Mouse (Mus musculus) small intestine, adult 2 months (tissue): ENCODE results near the gene Capn11.

Source experiments
- CTCF ChIP-seq: fragments of 200-500 bp; IDR thresholded peaks from 2 replicates; pipeline ENCODE4 v1.5.1; 2012; ENCODE audit warnings: low read depth, mild to moderate bottlenecking, control low read depth, inconsistent platforms, low read length, moderate library complexity, mixed read lengths; ENCODE audit not compliant: insufficient replicate concordance, insufficient read length; ENCODE audit errors: extremely low read depth
- POLR2A ChIP-seq: fragments of 200-500 bp; IDR thresholded peaks from 2 replicates; pipeline ENCODE4 v1.6.1; 2012; ENCODE audit warnings: low read depth, mild to moderate bottlenecking, control low read depth, inconsistent platforms, low read length, moderate library complexity

DNA sequence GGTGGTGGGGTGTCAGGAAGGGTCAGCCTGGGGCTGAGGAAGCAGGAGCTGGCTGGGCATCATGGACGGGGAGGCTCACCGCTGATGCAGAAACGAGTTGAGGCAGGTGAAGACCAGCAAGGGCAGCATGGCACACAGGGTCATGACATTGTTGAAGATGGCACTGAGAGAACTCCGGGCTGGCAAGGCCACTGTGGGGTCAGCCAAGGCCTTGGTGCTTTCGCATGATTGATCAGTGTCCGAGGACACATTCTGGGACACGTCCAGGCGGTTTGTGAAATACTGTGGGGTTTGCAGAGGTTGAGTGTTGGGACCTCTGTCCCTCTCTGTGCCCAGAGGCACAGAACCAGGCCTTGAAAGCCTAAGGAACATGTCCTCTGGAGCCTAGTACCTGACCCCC lies 69.3 kb downstream of the Capn11 start:
- TF ChIP-seq CTCF, result no peak
- no peak for TF ChIP-seq POLR2A
